Mouse (Mus musculus) heart, adult 2 months (tissue): ENCODE measurements around the gene Ahnak2. TPM values are rescaled to one million over a fixed set of nuclear protein-coding genes. Genes with fewer than 3 reads are reported as not detected.
A peak's percentile ranks its signal among the peaks of the same experiment; 100 is the strongest.

ENCODE experiments used
- DNase-seq, 2 experiments: peaks; one replicate each; pipeline ENCODE4 v3.0.0; 2021
- H3K27ac ChIP-seq: fragments of 200-600 bp; 2 replicates; pipeline ENCODE4 v1.8.1; 2022
- H3K27me3 ChIP-seq: fragments of 200-500 bp; 2 replicates; pipeline ENCODE4 v1.6.1; 2012; ENCODE audit warnings: mild to moderate bottlenecking, low read length, inconsistent platforms, mixed read lengths; ENCODE audit not compliant: control insufficient read depth, insufficient read depth
- H3K36me3 ChIP-seq: fragments of 200-500 bp; 2 replicates; pipeline ENCODE4 v1.6.1; 2012; ENCODE audit warnings: low read length, inconsistent platforms; ENCODE audit not compliant: control insufficient read depth, insufficient read depth
- H3K4me1 ChIP-seq: fragments of 200-500 bp; 2 replicates; pipeline ENCODE4 v1.6.1; 2011; ENCODE audit warnings: low read length; ENCODE audit not compliant: control insufficient read depth, insufficient read depth
- H3K4me3 ChIP-seq: fragments of 200-600 bp; 2 replicates; pipeline ENCODE4 v1.8.1; 2022
- H3K79me2 ChIP-seq: fragments of 200-500 bp; replicated peaks from 2 replicates; pipeline ENCODE4 v1.6.1; 2012; ENCODE audit warnings: mild to moderate bottlenecking, inconsistent platforms, low read length, moderate library complexity, mixed read lengths; ENCODE audit not compliant: control insufficient read depth, insufficient read depth
- H3K9ac ChIP-seq: fragments of 200-500 bp; 2 replicates; pipeline ENCODE4 v1.6.1; 2012; ENCODE audit warnings: low read depth, mild to moderate bottlenecking, control low read depth, inconsistent platforms, low read length, mixed read lengths
- CTCF ChIP-seq: fragments of 200-600 bp; IDR thresholded peaks from 2 replicates; pipeline ENCODE4 v1.8.1; 2022; ENCODE audit warnings: antibody characterized with exemption, mild to moderate bottlenecking, moderate library complexity
- EP300 ChIP-seq: fragments of 200-500 bp; IDR thresholded peaks from 2 replicates; pipeline ENCODE4 v1.6.1; 2011; ENCODE audit warnings: low read depth, low read length, control low read depth; ENCODE audit not compliant: insufficient read depth
- POLR2A ChIP-seq: fragments of 200-500 bp; IDR thresholded peaks from 2 replicates; pipeline ENCODE4 v1.6.1; 2011; ENCODE audit warnings: mild to moderate bottlenecking, low read depth, low read length, control low read depth; ENCODE audit not compliant: insufficient read depth
- WGBS: fragments of 180-500 bp; shearing (Covaris S2); methylation state at CpG from one replicate; pipeline ENCODE4 v1.1.7; 2018; 5-methylcytosine and 5-hydroxymethylcytosine counted together
- intact Hi-C: fragments of 180-260 bp; cut with DNase I; formaldehyde crosslinking; loops from one replicate; pipeline ENCODE4 v1.15.1; 2025
- polyA plus RNA-seq: library from polyadenylated mRNA; depleted of rRNA; stranded (reverse); fragments of >200 nt; gene quantifications from 2 replicates; pipeline ENCODE4 v1.2.3, GENCODE M21; 2012
- total RNA-seq, 2 experiments: library from RNA; stranded (reverse); gene quantifications; 2 replicates each; pipeline ENCODE4 v1.2.3; 2021

Ahnak2 gene
- total and polyA plus RNA-seq, 3 experiments = 5.4 to 15.7 (median 14.8) TPM

DNA sequence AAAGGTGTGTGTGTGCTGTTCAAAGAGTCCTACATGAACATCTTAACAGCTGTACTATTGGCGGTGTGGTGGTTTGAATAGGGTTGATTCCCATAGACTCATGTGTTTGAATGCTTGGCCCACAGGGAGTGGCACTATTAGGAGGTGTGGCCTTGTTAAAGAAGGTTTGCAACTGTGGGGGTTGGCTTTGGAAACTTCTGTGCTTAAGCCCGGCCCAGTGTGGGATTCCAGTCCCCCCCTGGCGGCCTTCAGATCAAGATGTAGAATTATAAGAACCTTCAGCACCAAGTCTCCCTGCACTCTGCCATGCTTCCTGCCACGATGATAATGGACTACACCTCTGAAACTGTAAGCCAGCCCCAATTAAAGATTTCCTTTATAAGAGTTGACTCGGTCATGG is 30.0 kb upstream of the Ahnak2 start:
- Histone ChIP-seq H3K4me1 (peaks cover 1% of the 10 kb centered on the region; the same call in 1 of the 2 replicates), H3K27ac (no peak overlapping the region), H3K4me3 (no peak overlapping the region), H3K79me2 (peaks cover 2% of the 10 kb centered on the region; the same call in 1 of the 2 replicates), H3K9ac (no peak overlapping the region), H3K27me3 (no peaks in the 10 kb centered on the region), H3K36me3 (peaks cover 2% of the 10 kb centered on the region; the same call in 1 of the 2 replicates)
- no peak for DNase-seq
- TF ChIP-seq POLR2A (no peak), EP300 (no peak), CTCF (no peak)
- WGBS = 88% methylated on average over 5 of the region's 5 CpGs
- intact Hi-C loops = no loop called here

DNA sequence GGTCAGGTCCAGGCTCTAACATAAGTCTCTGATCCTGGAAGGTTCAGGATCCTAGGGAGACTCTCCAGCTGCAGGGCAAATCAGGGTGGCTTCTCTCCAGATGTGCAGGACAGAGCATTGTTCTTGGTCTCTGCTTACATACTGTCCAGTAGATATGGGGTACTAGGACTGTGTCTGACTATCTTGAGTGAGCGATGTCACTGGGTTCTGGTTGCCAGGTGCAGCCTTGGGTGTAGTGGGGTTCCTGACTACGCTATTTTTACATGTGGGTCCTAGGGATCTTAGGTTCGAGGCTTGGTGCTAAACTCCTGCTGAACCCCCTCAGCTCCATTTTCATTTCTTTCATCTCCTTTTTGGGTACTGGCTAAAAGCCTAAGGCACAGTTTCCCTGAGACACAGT is 28.1 kb upstream of the Ahnak2 start:
- no peak for DNase-seq
- intact Hi-C loops = loop anchor here (2.0 kb wide), 1 partner anchor 22 kb away; the partner anchor contains the start of gene Clba1
- Histone ChIP-seq H3K36me3 (peaks cover 2% of the 10 kb centered on the region; the same call in 1 of the 2 replicates), H3K79me2 (peaks cover 2% of the 10 kb centered on the region; the same call in 1 of the 2 replicates), H3K4me1 (peaks cover 3% of the 10 kb centered on the region), H3K27ac (no peak overlapping the region), H3K4me3 (no peak overlapping the region; the same call in 1 of the 2 replicates), H3K27me3 (no peaks in the 10 kb centered on the region), H3K9ac (no peak overlapping the region; the same call in 1 of the 2 replicates)
- TF ChIP-seq POLR2A = no peak
- WGBS = 76% methylated on average over 3 of the region's 3 CpGs

DNA sequence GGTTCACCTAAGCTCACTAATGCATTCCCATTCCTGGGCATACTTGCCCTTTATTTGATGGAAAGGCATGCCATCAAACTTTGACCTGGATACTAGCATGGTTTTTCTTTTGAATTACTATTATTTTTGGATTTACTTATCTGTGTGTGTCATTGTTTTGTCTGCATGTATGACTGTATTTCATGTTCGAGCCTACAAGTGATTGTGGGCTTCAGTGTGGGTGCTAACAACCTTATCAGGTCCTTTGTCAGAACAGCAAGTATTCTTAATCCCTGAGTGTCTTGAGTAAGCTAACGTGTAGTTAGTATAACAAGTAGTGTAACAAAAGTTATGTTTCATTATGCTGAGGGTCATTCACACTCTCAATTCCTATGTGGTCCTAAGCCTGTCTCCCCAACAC is 27.7 kb upstream of the Ahnak2 start:
- TF ChIP-seq EP300 (no peak), CTCF (no peak), POLR2A (no peak)
- 11% methylated on average over 2 of the region's 2 CpGs for WGBS
- peak overlapping the region; percentile 87 for H3K9ac ChIP-seq
- H3K79me2 ChIP-seq = peaks cover 2% of the 10 kb centered on the region; the same call in 1 of the 2 replicates
- peak overlapping the region; percentile 71 for H3K4me3 ChIP-seq
- H3K4me1 ChIP-seq = peaks cover 3% of the 10 kb centered on the region
- no peaks in the 10 kb centered on the region for H3K27me3 ChIP-seq
- intact Hi-C loops = loop anchor here (2.0 kb wide), 1 partner anchor 21 kb away; the partner anchor contains the start of gene Clba1
- peak overlapping the region; percentile 75 for H3K27ac ChIP-seq
- H3K36me3 ChIP-seq = peaks cover 2% of the 10 kb centered on the region; the same call in 1 of the 2 replicates
- no peak for DNase-seq

GRCm38 (mm10) chr12:112829244-112829864 is 26.9 kb upstream of the Ahnak2 start, which contains the start of gene Cdca4:
Cdca4 (minus strand) TSS chr12:112829423.
- intact Hi-C loops = loop anchor here (5.0 kb wide), 1 partner anchor 323 kb away; no protein-coding TSS in a partner anchor
- Histone ChIP-seq H3K36me3 (peaks cover 2% of the 10 kb centered on the region; the same call in 1 of the 2 replicates), H3K4me3 (peak within 1 kb of the TSS; percentile 95), H3K9ac (peak within 1 kb of the TSS; percentile 92), H3K27me3 (no peaks in the 10 kb centered on the region), H3K4me1 (peaks cover 3% of the 10 kb centered on the region), H3K79me2 (peaks cover 2% of the 10 kb centered on the region; the same call in 1 of the 2 replicates), H3K27ac (peak within 1 kb of the TSS; percentile 94)
- TF ChIP-seq POLR2A (peak; percentile 74), CTCF (peak; percentile 43; the same call in 1 of the 2 replicates), EP300 (peak; percentile 39; the same call in 1 of the 2 replicates)
- DNase-seq = peak; percentile 98 to 100
- WGBS = under 1% methylated on average over 52 of the region's 72 CpGs

- DNase-seq = no peak
- WGBS = under 1% methylated on average over 50 of the region's 51 CpGs
- peak overlapping the region; percentile 92 for H3K9ac ChIP-seq
- H3K4me1 ChIP-seq = peaks cover 5% of the 10 kb centered on the region
- TF ChIP-seq POLR2A (0 out of 2 replicates have a peak, but pooled peaks have one; percentile 44), CTCF (no peak)
- H3K4me3 ChIP-seq = peak overlapping the region; percentile 95
- no peaks in the 10 kb centered on the region for H3K27me3 ChIP-seq
- intact Hi-C loops = loop anchor here (5.0 kb wide), 1 partner anchor 324 kb away; no protein-coding TSS in a partner anchor
- peaks cover 2% of the 10 kb centered on the region; the same call in 1 of the 2 replicates for H3K79me2 ChIP-seq
- peaks cover 3% of the 10 kb centered on the region; the same call in 1 of the 2 replicates for H3K36me3 ChIP-seq
- peak overlapping the region; percentile 94 for H3K27ac ChIP-seq
Measured at GRCm38 (mm10) chr12:112828501-112829243, 26.2 kb upstream of the Ahnak2 start.
